Mouse (Mus musculus) CH12.LX (cell line): ENCODE measurements around the gene Samd7.

ENCODE experiments used
- CTCF ChIP-seq, 2 experiments: IDR thresholded peaks in 1 of 2; conservative IDR thresholded peaks in 1 of 2; 2 replicates each; pipeline ENCODE4 v1.5.1; 2011 to 2012; ENCODE audit warnings: low read depth in 2 of 2, low read length in 2 of 2, improper control_type of control experiment in 1 of 2, inconsistent platforms in 1 of 2, mild to moderate bottlenecking in 1 of 2, moderate library complexity in 1 of 2
- EP300 ChIP-seq: IDR thresholded peaks from 2 replicates; pipeline ENCODE4 v1.6.1; 2011; ENCODE audit warnings: low read length, improper control_type of control experiment
- MAFK ChIP-seq: IDR thresholded peaks from 2 replicates; pipeline ENCODE4 v1.6.1; 2011; ENCODE audit warnings: low read length, improper control_type of control experiment; ENCODE audit not compliant: insufficient replicate concordance
- MEF2A ChIP-seq: IDR thresholded peaks from 2 replicates; pipeline ENCODE4 v1.6.1; 2014; ENCODE audit warnings: low read depth, mild to moderate bottlenecking, inconsistent platforms, low read length, improper control_type of control experiment, borderline replicate concordance
- ZC3H11A ChIP-seq: IDR thresholded peaks from 2 replicates; pipeline ENCODE4 v1.6.1; 2012; ENCODE audit warnings: low read depth, mild to moderate bottlenecking, inconsistent platforms, low read length, improper control_type of control experiment

- TF ChIP-seq EP300 (no peak), MEF2A (no peak), MAFK (no peak), CTCF (conservative IDR thresholded peaks at IDR 0.05 in 1 of 2, IDR thresholded peaks at IDR 0.05 in 1 of 2; ENCODE audit: low read depth in 2 of 2, low read length in 2 of 2) (no peak), ZC3H11A (no peak)
Observed at GRCm38 (mm10) chr3:30727209-30727608, 18.9 kb upstream of the Samd7 start.
